Mouse (Mus musculus): ENCODE results near the gene Eefsec. TPM values are rescaled to one million over a fixed set of nuclear protein-coding genes. Genes with fewer than 3 reads are reported as not detected.
A peak's percentile ranks its signal among the peaks of the same experiment; 100 is the strongest.

Gene Eefsec
- polyA plus RNA-seq (2016; fragmentation: Nextera tagmentation; extraction: Ambion mirVana), result 33.7 and 34.7 TPM in 2 replicates

GRCm38 (mm10) chr6:88446063-88447002, at the start of gene Eefsec:
Eefsec (minus strand) TSS chr6:88446539.
- no peaks in the 10 kb centered on the region for H3K36me3 ChIP-seq (replicated peaks)
- peak within 1 kb of the TSS; percentile 68 for H3K27ac ChIP-seq
- peak within 1 kb of the TSS; percentile 85 for H3K4me3 ChIP-seq (replicated peaks)
- peak; percentile 93 for ATAC-seq (ENCODE audit: low FRiP score)
- H3K9me3 ChIP-seq, result no peaks in the 10 kb centered on the region
- H3K4me2 ChIP-seq, result peak within 1 kb of the TSS; percentile 83
- H3K27me3 ChIP-seq, result peaks cover 36% of the 10 kb centered on the region
- 1% methylated on average over 72 of the region's 72 CpGs for WGBS
- peak within 1 kb of the TSS; percentile 90 for H3K9ac ChIP-seq
- peaks cover 19% of the 10 kb centered on the region for H3K4me1 ChIP-seq

- H3K4me3 ChIP-seq (replicated peaks), result no peak overlapping the region
- no peaks in the 10 kb centered on the region for H3K27me3 ChIP-seq
- no peak overlapping the region for H3K9ac ChIP-seq
- H3K4me1 ChIP-seq, result no peaks in the 10 kb centered on the region
- peaks cover 58% of the 10 kb centered on the region for H3K36me3 ChIP-seq (replicated peaks)
- no peak for ATAC-seq (ENCODE audit: low FRiP score)
- 90% methylated on average over 6 of the region's 6 CpGs for WGBS
- H3K9me3 ChIP-seq, result no peaks in the 10 kb centered on the region
- H3K4me2 ChIP-seq, result no peak overlapping the region
- no peak overlapping the region for H3K27ac ChIP-seq
These were observed 47.4 kb upstream of the Eefsec start for GRCm38 (mm10) chr6:88493712-88494111.

- H3K27me3 ChIP-seq, result no peaks in the 10 kb centered on the region
- H3K9me3 ChIP-seq, result no peaks in the 10 kb centered on the region
- H3K4me1 ChIP-seq, result no peaks in the 10 kb centered on the region
- no peak overlapping the region for H3K9ac ChIP-seq
- 91% methylated on average over 12 of the region's 12 CpGs for WGBS
- peaks cover 66% of the 10 kb centered on the region for H3K36me3 ChIP-seq (replicated peaks)
- no peak overlapping the region for H3K27ac ChIP-seq
- ATAC-seq (ENCODE audit: low FRiP score), result no peak
- H3K4me2 ChIP-seq, result no peak overlapping the region
- H3K4me3 ChIP-seq (replicated peaks), result no peak overlapping the region
These were observed 44.5 kb upstream of the Eefsec start for GRCm38 (mm10) chr6:88490629-88491354.

GRCm38 (mm10) chr6:88489834-88490233, 43.5 kb upstream of the Eefsec start:
- Histone ChIP-seq H3K36me3 (replicated peaks) (peaks cover 74% of the 10 kb centered on the region), H3K4me1 (no peaks in the 10 kb centered on the region)
- no peak for ATAC-seq (ENCODE audit: low FRiP score)

GRCm38 (mm10) chr6:88489026-88489425, 42.7 kb upstream of the Eefsec start:
- Histone ChIP-seq H3K4me1 (no peaks in the 10 kb centered on the region), H3K4me3 (replicated peaks) (no peak overlapping the region), H3K9me3 (no peaks in the 10 kb centered on the region), H3K36me3 (replicated peaks) (peaks cover 80% of the 10 kb centered on the region), H3K9ac (no peak overlapping the region), H3K27ac (no peak overlapping the region), H3K4me2 (no peak overlapping the region), H3K27me3 (no peaks in the 10 kb centered on the region)
- ATAC-seq (ENCODE audit: low FRiP score), result no peak
- WGBS, result 91% methylated on average over 7 of the region's 7 CpGs

More at GRCm38 (mm10) chr6:88489834-88490233, 43.5 kb upstream of the Eefsec start:
- Histone ChIP-seq H3K9ac (no peak overlapping the region), H3K4me3 (replicated peaks) (no peak overlapping the region), H3K27ac (no peak overlapping the region), H3K4me2 (no peak overlapping the region), H3K27me3 (no peaks in the 10 kb centered on the region), H3K9me3 (no peaks in the 10 kb centered on the region)
- 88% methylated on average over 6 of the region's 6 CpGs for WGBS

- no peak overlapping the region for H3K4me2 ChIP-seq
- no peaks in the 10 kb centered on the region for H3K27me3 ChIP-seq
- ATAC-seq (ENCODE audit: low FRiP score), result no peak
- 95% methylated on average over 8 of the region's 8 CpGs for WGBS
- no peak overlapping the region for H3K4me3 ChIP-seq (replicated peaks)
- no peak overlapping the region for H3K27ac ChIP-seq
- H3K9ac ChIP-seq, result no peak overlapping the region
- no peaks in the 10 kb centered on the region for H3K9me3 ChIP-seq
- H3K4me1 ChIP-seq, result no peaks in the 10 kb centered on the region
- H3K36me3 ChIP-seq (replicated peaks), result peaks cover 80% of the 10 kb centered on the region
These were observed 40.6 kb upstream of the Eefsec start for GRCm38 (mm10) chr6:88486893-88487292.

- no peak overlapping the region for H3K9ac ChIP-seq
- H3K27ac ChIP-seq, result no peak overlapping the region
- no peak overlapping the region for H3K4me2 ChIP-seq
- peaks cover 88% of the 10 kb centered on the region for H3K36me3 ChIP-seq (replicated peaks)
- no peaks in the 10 kb centered on the region for H3K9me3 ChIP-seq
- H3K4me3 ChIP-seq (replicated peaks), result no peak overlapping the region
- no peaks in the 10 kb centered on the region for H3K4me1 ChIP-seq
- WGBS, result 94% methylated on average over 6 of the region's 6 CpGs
- ATAC-seq (ENCODE audit: low FRiP score), result no peak
- no peaks in the 10 kb centered on the region for H3K27me3 ChIP-seq
These were observed 39.0 kb upstream of the Eefsec start for GRCm38 (mm10) chr6:88485378-88485777.

- Histone ChIP-seq H3K36me3 (replicated peaks) (peaks cover 96% of the 10 kb centered on the region), H3K9me3 (no peaks in the 10 kb centered on the region), H3K9ac (no peak overlapping the region), H3K4me1 (no peaks in the 10 kb centered on the region), H3K4me2 (no peak overlapping the region), H3K27me3 (no peaks in the 10 kb centered on the region), H3K4me3 (replicated peaks) (no peak overlapping the region), H3K27ac (no peak overlapping the region)
- no peak for ATAC-seq (ENCODE audit: low FRiP score)
These were observed 37.6 kb upstream of the Eefsec start for GRCm38 (mm10) chr6:88483913-88484312.

- no peaks in the 10 kb centered on the region for H3K4me1 ChIP-seq
- H3K4me3 ChIP-seq (replicated peaks), result no peak overlapping the region
- no peak for ATAC-seq (ENCODE audit: low FRiP score)
- WGBS, result 73% methylated on average over 7 of the region's 7 CpGs
- H3K9me3 ChIP-seq, result no peaks in the 10 kb centered on the region
- no peaks in the 10 kb centered on the region for H3K27me3 ChIP-seq
- H3K9ac ChIP-seq, result no peak overlapping the region
- no peak overlapping the region for H3K27ac ChIP-seq
- H3K4me2 ChIP-seq, result no peak overlapping the region
- peaks cover 96% of the 10 kb centered on the region for H3K36me3 ChIP-seq (replicated peaks)
These were observed 36.8 kb upstream of the Eefsec start for GRCm38 (mm10) chr6:88483111-88483510.

GRCm38 (mm10) chr6:88480421-88480820, 34.1 kb upstream of the Eefsec start:
- H3K27ac ChIP-seq, result no peak overlapping the region
- H3K36me3 ChIP-seq (replicated peaks), result peaks cover 91% of the 10 kb centered on the region
- ATAC-seq (ENCODE audit: low FRiP score), result no peak

GRCm38 (mm10) chr6:88469878-88470277, 23.5 kb upstream of the Eefsec start:
- peaks cover 15% of the 10 kb centered on the region for H3K4me1 ChIP-seq
- H3K27me3 ChIP-seq, result no peaks in the 10 kb centered on the region
- ATAC-seq (ENCODE audit: low FRiP score), result no peak
- no peak overlapping the region for H3K27ac ChIP-seq
- WGBS, result 72% methylated on average over 6 of the region's 6 CpGs
- no peak overlapping the region for H3K9ac ChIP-seq
- H3K4me3 ChIP-seq (replicated peaks), result no peak overlapping the region
- peaks cover 70% of the 10 kb centered on the region for H3K36me3 ChIP-seq (replicated peaks)
- H3K4me2 ChIP-seq, result no peak overlapping the region
- no peaks in the 10 kb centered on the region for H3K9me3 ChIP-seq

More at GRCm38 (mm10) chr6:88480421-88480820, 34.1 kb upstream of the Eefsec start:
- Histone ChIP-seq H3K9me3 (no peaks in the 10 kb centered on the region), H3K27me3 (no peaks in the 10 kb centered on the region), H3K9ac (no peak overlapping the region), H3K4me1 (no peaks in the 10 kb centered on the region), H3K4me2 (no peak overlapping the region), H3K4me3 (replicated peaks) (no peak overlapping the region)
- WGBS, result 70% methylated on average over 6 of the region's 6 CpGs

GRCm38 (mm10) chr6:88465181-88465920, 19.0 kb upstream of the Eefsec start, which contains the start of gene Ruvbl1:
Ruvbl1 (plus strand) TSS chr6:88465409.
- ATAC-seq (ENCODE audit: low FRiP score), result peak; percentile 100
- Histone ChIP-seq H3K9ac (peak within 1 kb of the TSS; percentile 76), H3K9me3 (no peaks in the 10 kb centered on the region), H3K4me2 (peak within 1 kb of the TSS; percentile 81), H3K36me3 (replicated peaks) (peaks cover 28% of the 10 kb centered on the region), H3K27me3 (no peaks in the 10 kb centered on the region), H3K4me3 (replicated peaks) (peak within 1 kb of the TSS; percentile 69), H3K27ac (no peak within 1 kb of the TSS), H3K4me1 (peaks cover 15% of the 10 kb centered on the region)
- WGBS, result under 1% methylated on average over 42 of the region's 42 CpGs

Measured in forebrain, embryonic 12.5 days (tissue).